Mouse (Mus musculus) ovary, postnatal 10 days (tissue): ENCODE results near the gene Tmem265.

Experiments
- DNase-seq: peaks from one replicate; pipeline ENCODE4 v3.0.0; 2022; ENCODE audit warnings: low spot score

Tmem265 gene

DNA sequence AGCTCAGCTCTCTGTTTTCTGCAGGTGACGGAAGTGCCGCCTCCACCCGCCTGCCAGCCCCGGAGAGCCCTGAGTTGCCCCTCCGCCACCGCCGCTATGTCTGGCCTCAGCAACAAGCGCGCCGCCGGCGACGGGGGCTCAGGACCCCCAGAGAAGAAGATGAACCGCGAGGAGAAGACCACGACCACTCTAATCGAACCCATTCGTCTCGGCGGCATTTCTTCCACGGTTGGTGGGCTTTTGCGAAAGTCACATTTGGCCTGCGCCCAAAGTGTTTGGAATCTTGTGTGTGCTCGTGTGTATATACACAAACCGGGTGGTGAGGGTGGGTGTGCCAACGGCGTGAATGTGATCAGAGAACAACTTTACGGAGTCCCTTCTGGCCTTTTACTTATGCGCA lies 27.7 kb downstream of the Tmem265 start:
- DNase-seq: no peak

DNA sequence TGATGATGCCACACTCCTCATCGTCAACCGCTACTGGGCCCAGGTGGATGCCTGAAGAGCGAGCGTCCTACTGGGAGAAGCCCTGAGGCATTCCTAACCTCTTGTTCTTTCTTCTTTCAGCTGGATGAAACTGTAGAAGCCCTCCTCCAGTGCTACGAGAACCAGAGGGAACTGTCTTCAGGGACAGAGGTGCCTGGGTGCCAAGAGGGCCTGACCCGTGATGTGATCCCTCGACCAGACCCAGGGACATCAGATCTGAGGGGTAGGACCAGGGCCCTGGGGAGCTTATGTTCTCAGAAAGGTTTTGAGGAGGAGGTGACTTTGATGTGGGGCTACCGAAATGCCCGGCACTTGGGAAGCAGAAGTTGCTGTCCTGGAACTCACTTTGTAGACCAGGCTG lies 28.4 kb downstream of the Tmem265 start:
- no peak for DNase-seq

DNA sequence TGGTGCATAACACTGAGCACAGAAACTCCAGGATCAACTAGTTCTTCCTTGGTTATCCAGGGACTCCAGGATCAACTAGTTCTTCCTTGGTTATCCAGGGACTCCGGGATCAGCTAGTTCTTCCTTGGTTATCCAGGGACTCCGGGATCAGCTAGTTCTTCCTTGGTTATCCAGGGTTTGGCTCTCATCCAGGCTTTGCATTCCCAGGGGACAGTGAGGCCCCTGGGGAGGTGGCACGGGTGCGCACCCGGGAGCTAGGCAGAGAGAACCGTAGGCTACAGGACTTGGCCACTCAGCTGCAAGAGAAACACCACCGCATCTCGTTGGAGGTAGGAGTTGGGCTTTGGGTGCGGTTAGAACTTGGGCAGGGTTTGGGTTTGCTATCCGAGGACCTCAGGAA lies 29.9 kb downstream of the Tmem265 start:
- no peak for DNase-seq

DNA sequence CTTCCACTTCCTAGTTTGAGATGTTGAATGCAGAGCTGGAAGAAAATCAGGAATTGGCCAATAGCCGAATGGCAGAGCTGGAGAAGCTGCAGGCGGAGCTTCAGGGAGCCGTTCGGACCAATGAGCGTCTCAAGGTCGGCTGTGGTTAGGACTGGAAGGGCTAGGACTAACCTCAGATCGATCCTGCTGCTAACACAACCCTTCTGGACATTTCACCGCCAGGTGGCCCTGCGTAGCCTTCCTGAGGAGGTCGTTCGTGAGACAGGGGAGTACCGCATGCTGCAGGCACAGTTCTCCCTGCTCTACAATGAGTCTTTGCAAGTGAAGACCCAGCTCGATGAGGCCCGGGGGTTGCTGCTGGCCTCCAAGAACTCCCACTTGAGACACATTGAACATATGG lies 31.4 kb downstream of the Tmem265 start:
- no peak for DNase-seq

DNA sequence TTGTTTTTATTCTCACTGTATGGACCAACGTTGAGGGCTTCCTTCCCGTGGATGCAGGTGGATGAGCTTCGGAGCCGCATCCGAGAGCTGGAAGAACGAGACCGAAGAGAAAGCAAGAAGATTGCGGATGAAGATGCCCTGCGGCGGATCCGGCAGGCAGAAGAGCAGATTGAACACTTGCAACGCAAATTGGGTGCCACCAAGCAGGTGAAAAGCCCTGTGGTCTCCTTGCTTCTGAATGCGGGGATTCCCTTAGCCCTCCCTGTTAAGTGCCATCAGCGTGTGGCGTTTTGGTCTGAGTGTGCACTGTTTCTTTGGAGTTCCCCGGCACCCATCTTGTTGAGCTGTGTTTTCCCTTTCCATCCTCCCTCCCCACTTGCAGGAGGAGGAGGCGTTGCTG lies 35.6 kb downstream of the Tmem265 start:
- DNase-seq: no peak

DNA sequence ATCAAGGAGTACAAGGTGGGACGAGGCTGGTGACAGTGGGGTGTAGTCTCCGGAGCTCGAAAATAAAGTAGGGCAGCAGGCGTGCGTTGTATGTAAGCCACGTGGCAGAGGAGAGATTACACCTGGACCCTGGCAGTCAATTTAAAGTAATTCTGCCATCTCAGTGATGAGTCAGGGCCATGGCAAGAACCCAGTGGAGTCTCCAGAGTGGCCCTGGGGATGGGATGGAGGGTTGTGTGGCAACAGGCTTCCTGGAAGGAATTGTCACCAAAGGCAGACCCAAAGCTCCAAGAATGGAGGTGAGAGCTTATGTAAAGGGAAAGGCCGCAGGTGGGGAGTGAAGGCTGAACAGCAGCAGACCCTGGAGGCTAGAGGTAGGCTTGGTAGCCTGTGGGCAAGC lies 39.4 kb downstream of the Tmem265 start:
- no peak for DNase-seq

DNA sequence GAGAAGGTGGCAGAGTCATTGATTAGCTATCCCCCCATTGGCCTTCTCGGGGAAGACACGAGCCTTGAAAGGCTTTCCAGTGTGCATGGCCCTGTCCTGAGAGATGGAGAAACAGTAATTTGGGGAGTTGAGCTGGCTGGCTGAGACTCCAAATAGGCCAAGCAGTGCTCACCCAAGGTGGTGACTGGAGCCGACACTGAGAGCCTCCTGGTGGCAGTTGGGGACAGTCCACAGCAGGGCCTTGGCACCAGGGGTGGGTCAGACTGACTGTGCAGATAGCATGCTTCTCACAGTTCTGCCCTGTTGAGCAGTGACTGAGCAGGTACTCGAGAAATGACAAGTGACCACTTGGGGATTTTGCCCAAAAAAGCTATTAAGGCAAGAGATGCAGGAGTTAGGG lies 40.5 kb downstream of the Tmem265 start:
- DNase-seq: no peak

DNA sequence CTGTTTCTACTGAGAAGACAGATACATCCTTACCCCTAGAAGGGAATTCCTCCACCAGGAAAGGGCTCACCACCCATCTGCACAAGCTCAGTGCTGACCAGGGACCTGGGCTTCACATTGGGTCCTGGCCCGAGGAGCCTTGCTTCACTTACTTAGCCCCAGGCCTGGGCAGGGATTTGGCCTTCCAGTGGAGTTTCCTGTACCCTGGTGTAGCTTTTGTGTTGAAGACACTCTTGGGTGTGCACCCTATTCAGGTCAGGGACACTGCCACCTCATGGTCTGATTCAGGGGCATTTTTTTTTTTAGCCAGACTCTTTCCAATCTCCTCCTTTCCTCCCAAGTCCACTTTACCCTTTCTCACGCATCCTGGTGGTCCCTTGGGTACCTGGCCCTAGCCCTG lies 41.7 kb downstream of the Tmem265 start:
- no peak for DNase-seq

DNA sequence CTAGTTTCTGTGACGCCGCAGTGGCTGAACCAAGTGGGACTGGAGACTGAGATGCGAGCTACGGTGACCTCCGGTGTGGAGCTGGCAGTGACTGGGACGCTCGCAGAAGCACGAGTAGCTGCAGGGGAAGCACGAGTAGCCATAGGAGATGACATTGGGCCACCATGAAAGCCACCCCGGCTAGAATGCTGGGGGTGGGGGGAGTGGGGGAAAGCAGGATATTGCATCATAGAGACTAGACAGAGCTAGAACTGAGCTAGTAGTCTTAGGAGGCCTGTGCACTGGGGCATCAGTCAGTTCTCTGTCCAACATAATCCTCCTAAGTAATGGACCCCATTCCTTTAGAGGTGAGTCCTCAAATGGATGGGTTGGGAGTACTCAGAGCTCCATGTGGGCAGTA lies 43.1 kb downstream of the Tmem265 start:
- no peak for DNase-seq

DNA sequence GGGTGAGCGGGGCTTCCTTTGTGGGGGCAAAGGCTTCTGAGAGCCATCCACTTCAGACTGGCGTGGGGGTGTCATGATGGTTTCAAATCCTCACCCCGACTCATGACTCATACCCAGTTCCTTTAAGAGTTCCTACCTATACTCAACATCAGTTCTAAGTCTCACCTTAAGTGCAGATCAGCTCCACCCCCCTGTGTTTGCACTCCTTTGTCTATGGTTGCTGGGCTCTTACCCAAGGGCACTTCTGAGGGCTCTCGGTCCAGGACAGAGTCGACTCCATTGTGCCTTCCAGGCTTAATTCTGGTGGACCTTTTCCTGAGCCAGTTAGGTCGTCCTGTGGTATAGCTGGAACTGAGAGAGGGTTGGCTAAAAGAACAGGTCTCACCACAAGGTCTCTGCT lies 46.0 kb downstream of the Tmem265 start:
- DNase-seq: no peak

DNA sequence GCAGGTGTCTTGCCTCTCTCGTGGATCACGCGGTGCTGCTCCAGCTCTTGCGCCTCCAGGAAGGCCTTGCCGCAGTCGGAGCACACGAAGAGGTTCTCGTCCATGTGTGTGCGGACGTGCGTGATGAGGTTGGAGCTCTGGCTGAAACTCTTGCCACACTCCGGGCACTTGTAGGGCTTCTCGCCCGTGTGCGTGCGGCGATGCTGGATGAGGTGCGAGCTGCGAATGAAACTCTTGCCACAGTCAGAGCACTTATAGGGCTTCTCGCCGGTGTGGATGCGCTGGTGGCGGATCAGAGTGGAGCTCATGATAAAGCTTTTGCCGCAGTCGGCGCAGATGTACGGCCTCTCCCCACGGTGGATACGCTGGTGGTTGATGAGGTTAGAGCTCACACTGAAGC lies 49.8 kb downstream of the Tmem265 start:
- DNase-seq: no peak

DNA sequence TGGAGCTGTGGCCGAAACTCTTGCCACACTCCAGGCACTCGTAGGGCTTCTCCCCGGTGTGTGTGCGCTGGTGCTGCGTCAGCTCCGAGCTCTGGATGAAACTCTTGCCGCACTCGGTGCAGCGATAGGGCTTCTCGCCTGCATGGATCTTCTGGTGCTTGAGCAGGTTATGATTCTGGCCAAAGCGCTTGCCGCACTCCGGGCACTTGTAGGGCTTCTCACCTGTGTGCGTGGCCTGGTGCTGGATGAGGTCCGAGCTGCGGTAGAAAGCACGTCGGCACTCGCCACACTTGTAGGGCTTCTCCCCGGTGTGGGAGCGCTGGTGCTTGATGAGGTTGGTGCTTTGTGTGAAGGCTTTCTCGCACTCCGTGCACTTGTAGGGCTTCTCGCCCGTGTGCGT lies 50.4 kb downstream of the Tmem265 start:
- DNase-seq: no peak

DNA sequence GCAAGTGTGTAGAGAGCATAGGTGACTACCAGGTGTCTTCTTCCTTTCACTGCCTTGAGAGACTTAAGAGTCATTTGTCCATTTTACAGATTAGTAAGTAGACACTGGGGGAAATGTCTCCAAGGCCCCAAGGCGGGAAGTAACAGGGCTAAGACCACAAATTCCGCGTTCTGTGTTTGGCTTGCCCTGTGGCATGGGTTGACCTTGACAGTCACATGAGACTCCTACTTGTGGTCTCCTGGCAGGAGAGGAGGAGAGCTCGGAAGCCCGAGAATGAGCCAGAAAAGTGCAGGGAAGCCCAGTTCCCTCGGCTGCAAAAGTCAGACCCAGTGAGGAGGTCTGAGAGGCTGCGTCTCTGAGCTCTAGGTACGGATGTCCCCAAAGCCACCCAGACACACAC lies 52.3 kb downstream of the Tmem265 start:
- no peak for DNase-seq

DNA sequence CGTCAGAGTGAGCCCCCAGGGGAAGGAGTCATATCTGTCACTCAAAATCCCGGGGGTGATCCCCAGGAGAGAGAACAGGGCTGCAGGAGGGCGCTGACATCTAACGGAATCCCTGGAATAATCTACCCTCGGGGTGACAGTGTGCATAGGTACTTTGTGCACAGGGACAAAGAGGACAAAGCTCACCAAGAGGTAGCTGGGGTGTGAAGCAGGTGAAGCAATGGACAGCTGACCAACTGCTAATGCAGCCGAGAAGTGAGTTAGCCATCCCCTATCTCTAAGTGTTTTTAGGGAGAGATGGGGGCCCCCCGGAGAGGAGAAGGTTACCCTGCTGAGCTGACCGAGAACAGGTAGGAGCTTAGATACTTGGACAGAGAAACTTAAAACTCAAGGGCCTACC lies 52.9 kb downstream of the Tmem265 start:
- no peak for DNase-seq

DNA sequence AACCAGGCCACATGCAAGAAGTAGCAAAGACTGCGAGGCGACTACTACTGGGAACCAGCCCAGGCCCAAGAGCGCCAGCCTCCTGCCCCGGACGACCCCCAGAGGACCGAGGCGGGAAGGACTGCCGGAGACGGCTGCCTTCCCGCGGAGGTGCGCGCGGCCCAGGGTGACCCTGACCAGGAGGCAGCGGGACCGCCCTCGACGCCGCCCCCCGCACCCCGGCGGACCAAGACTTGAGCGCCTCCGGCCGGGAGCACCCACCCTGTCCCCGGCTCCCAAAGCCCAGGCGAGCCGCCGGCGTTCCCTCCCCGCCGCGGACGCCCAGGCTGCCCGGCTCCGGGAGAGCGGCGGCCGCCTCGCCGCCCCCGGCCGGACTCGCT lies 53.3 kb downstream of the Tmem265 start:
- peak; percentile 33 for DNase-seq

DNA sequence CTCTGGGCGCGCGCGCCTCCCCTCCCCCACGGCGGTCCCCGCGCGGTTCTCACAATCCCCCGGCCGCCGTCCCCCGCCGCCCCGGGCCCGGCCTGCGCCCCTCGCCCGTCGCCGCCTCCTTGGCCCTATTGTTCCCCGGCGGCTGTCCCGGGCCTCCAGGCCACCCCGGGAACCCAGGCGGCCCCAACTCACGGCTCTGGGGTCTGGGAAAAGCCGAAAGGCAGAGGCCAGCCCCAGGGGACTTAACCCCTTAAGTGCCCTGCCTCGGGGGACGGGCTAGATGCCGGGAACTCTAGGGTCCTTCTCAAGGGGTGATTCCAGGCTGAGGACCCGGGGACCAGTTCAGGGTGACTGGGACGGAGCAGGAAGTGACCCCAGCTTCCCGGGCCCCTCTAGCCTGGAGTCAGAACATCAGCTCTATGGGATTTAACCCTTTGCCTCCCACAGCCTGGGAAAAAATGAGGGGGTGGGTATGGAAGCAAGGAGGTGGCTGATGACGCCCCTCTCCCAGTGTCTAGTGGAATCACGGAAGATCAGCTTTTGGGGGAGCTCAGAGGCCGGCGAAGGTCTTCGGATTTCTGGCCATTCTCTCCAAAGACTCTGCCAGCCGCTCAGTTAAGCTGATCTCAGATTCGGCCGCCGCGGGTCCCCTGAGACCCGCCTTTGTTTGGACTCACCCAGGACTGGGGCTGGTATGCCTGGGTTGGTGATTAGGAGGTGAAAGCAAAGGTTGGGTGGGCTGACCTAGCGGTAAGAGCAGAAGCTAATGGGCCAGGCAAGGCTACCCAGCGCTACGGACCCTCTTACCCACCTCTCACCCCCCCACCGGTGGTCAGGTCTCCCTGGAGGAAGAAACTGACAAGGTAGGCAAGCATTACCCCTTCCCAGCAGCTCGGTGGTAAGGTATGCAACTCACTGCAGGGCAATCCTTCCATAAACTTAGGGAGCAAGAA lies 54.0 kb downstream of the Tmem265 start, which contains the start of gene Zfp629:
Gene Zfp629 (minus strand): TSS at position 907 of the 953 bp plus-strand sequence.
- peak; percentile 73 for DNase-seq

DNA sequence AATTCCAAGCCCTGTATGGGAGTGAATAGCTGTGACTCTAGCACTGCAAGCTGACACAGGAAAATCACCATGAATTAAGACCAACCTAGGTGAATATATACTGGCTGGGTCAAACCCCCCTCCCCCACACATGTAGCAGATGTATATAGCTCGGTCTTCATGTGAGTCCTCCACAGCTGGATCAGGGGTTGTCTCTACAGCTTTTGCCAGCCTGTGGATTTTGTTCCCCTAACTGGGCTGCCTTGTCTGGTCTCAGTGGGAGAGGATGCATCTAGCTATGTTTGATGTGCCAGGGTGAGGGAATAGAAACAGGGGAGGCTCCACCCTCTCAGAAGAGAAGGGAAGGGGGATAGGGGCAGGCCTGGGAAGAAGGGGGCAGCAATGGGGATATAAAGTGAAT lies 55.1 kb downstream of the Tmem265 start:
- DNase-seq: no peak
